Mouse (Mus musculus) cerebellum, adult 2 months (tissue): ENCODE measurements around the gene Olfr559.

Experiments used
- CTCF ChIP-seq: fragments of 200-500 bp; IDR thresholded peaks from 2 replicates; pipeline ENCODE4 v1.5.1; 2011; ENCODE audit warnings: low read depth, mild to moderate bottlenecking, control low read depth, low read length, moderate library complexity, borderline replicate concordance; ENCODE audit not compliant: insufficient read depth
- POLR2A ChIP-seq: fragments of 200-500 bp; IDR thresholded peaks from 2 replicates; pipeline ENCODE4 v1.6.1; 2011; ENCODE audit warnings: low read length, control low read depth, borderline replicate concordance; ENCODE audit not compliant: insufficient read depth

DNA sequence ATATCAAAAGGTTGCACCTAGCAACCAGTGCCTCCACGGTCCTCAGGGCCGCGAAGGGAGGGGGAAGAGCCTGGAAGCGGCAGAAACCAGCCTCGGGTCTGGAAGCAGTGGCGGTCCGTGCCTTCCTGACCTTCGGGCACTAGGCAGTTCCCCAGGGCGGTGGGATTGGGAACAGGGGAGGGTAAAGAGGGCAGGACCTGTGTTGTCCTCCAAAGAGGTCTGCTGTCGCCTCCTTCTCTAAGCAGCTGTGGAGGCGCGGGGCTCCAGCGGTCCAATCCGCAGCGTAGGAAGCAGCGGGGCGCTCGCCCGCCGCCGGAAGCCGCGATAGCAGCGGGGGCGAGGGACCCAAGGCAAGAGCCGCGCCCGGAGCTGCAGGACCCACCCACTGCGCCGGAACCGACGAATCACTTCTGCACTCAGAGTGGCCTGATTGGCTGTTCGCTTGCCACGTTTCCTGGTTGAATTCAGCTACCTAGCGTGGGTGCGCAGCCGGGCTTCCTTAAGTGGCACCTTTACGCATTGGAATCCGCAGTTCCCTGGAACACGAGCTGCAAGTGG lies 40.3 kb downstream of the Olfr559 start, which contains the start of gene Trim68:
- TF ChIP-seq CTCF (no peak), POLR2A (no peak)
